Mouse (Mus musculus) myocyte (in vitro differentiated cells): ENCODE measurements around the gene Hist2h4.

Experiments
- CEBPB ChIP-seq: IDR thresholded peaks from 2 replicates; pipeline ENCODE4 v1.6.1; 2011; ENCODE audit warnings: mild to moderate bottlenecking, moderate library complexity; ENCODE audit not compliant: poor library complexity, insufficient read depth, severe bottlenecking
- MAX ChIP-seq: IDR thresholded peaks from one replicate; pipeline ENCODE4 v1.6.1; 2011; ENCODE audit warnings: low read depth, mild to moderate bottlenecking, control low read depth
- POLR2A ChIP-seq: IDR thresholded peaks from one replicate; pipeline ENCODE4 v1.6.1; 2011; ENCODE audit warnings: low read depth, mild to moderate bottlenecking, control low read depth, moderate library complexity; ENCODE audit not compliant: insufficient read length
- POLR2AphosphoS2 ChIP-seq: IDR thresholded peaks from one replicate; pipeline ENCODE4 v1.6.1; 2011; ENCODE audit warnings: low read depth, control low read depth; ENCODE audit not compliant: insufficient read length
- SRF ChIP-seq: IDR thresholded peaks from one replicate; pipeline ENCODE4 v1.6.1; 2011; ENCODE audit warnings: low read depth; ENCODE audit not compliant: control insufficient read depth, insufficient read length
- TCF3 ChIP-seq: IDR thresholded peaks from one replicate; pipeline ENCODE4 v1.6.1; 2011; ENCODE audit warnings: low read depth, control low read depth; ENCODE audit not compliant: insufficient read length

GRCm38 (mm10) chr3:96237904-96238511 is 25.1 kb downstream of the Hist2h4 start:
- no peak for TF ChIP-seq TCF3
- TF ChIP-seq POLR2A, result peak; percentile 60
- TF ChIP-seq CEBPB, result no peak
- peak; percentile 95 for TF ChIP-seq POLR2AphosphoS2
- no peak for TF ChIP-seq SRF
- no peak for TF ChIP-seq MAX
